Mouse (Mus musculus): ENCODE results near the gene Akap11. TPM values are rescaled to one million over a fixed set of nuclear protein-coding genes. Genes with fewer than 3 reads are reported as not detected.

Akap11 gene
- total and polyA plus RNA-seq, 2 experiments, result 3.3 to 36.0 TPM

DNA sequence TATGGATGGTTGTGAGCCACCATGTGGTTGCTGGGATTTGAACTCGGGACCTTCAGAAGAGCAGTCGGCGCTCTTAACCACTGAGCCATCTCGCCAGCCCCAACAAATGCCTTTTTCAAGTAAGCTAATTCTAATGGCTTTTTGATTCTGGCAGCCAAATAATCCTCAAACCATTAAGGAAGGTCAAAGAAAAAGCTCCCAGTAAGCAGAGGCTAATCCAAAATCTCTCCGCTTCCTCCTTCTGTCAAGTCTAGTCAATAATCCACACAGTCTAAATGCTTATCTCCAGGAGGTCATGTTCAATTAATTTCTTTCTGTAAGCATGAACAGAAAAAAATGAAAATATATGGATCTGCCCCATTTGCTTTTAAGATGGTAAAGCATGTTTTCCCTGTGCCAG lies 2.0 kb downstream of the Akap11 start:
- H3K27me3 ChIP-seq (ENCODE audit: control insufficient read depth, insufficient read depth, low read length), result no peaks in the 10 kb centered on the region
- H3K4me3 ChIP-seq (ENCODE audit: insufficient read depth, low read depth, low read length), result no peak overlapping the region
- TF ChIP-seq CTCF (IDR thresholded peaks at IDR 0.05; ENCODE audit: low read depth, low read length) (no peak), POLR2A (IDR thresholded peaks at IDR 0.05; ENCODE audit: extremely low read depth, insufficient read depth, low read length) (no peak)
- H3K79me2 ChIP-seq (ENCODE audit: control insufficient read depth, insufficient read depth, low read length), result peaks cover 16% of the 10 kb centered on the region; the same call in 1 of the 2 replicates
- H3K9ac ChIP-seq (ENCODE audit: low read depth, low read length), result no peak overlapping the region
- no peaks in the 10 kb centered on the region for H3K36me3 ChIP-seq (ENCODE audit: control insufficient read depth, insufficient read depth, low read length)
- peaks cover 5% of the 10 kb centered on the region; the same call in 1 of the 2 replicates for H3K4me1 ChIP-seq (ENCODE audit: control insufficient read depth, insufficient read depth, low read length)
- no peak overlapping the region for H3K27ac ChIP-seq (replicated peaks; ENCODE audit: insufficient read depth, low read depth, low read length)
- DNase-seq (ENCODE audit: extremely low read depth, low read depth, low spot score), result no peak
- WGBS, result 95% methylated on average over 5 of the region's 5 CpGs

- Histone ChIP-seq H3K36me3 (ENCODE audit: control insufficient read depth, insufficient read depth, low read length) (no peaks in the 10 kb centered on the region), H3K4me3 (ENCODE audit: insufficient read depth, low read depth, low read length) (no peak overlapping the region), H3K4me1 (ENCODE audit: control insufficient read depth, insufficient read depth, low read length) (peaks cover 13% of the 10 kb centered on the region), H3K27me3 (ENCODE audit: control insufficient read depth, insufficient read depth, low read length) (no peaks in the 10 kb centered on the region), H3K9ac (ENCODE audit: low read depth, low read length) (no peak overlapping the region), H3K27ac (replicated peaks; ENCODE audit: insufficient read depth, low read depth, low read length) (no peak overlapping the region), H3K79me2 (ENCODE audit: control insufficient read depth, insufficient read depth, low read length) (peaks cover 16% of the 10 kb centered on the region; the same call in 1 of the 2 replicates)
- TF ChIP-seq CTCF (IDR thresholded peaks at IDR 0.05; ENCODE audit: low read depth, low read length) (no peak), POLR2A (IDR thresholded peaks at IDR 0.05; ENCODE audit: extremely low read depth, insufficient read depth, low read length) (no peak)
- WGBS, result 82% methylated on average over 3 of the region's 3 CpGs
- DNase-seq (ENCODE audit: extremely low read depth, low read depth, low spot score), result no peak
Observed at GRCm38 (mm10) chr14:78533701-78534100, 2.9 kb downstream of the Akap11 start.

GRCm38 (mm10) chr14:78532345-78532744 lies 4.3 kb downstream of the Akap11 start:
- WGBS, result 87% methylated on average over 6 of the region's 6 CpGs
- no peaks in the 10 kb centered on the region for H3K36me3 ChIP-seq (ENCODE audit: control insufficient read depth, insufficient read depth, low read length)
- DNase-seq (ENCODE audit: extremely low read depth, low read depth, low spot score), result no peak
- TF ChIP-seq CTCF (IDR thresholded peaks at IDR 0.05; ENCODE audit: low read depth, low read length), result no peak
- no peak for TF ChIP-seq POLR2A (IDR thresholded peaks at IDR 0.05; ENCODE audit: extremely low read depth, insufficient read depth, low read length)
- H3K4me3 ChIP-seq (ENCODE audit: insufficient read depth, low read depth, low read length), result no peak overlapping the region
- H3K4me1 ChIP-seq (ENCODE audit: control insufficient read depth, insufficient read depth, low read length), result peaks cover 16% of the 10 kb centered on the region
- H3K9ac ChIP-seq (ENCODE audit: low read depth, low read length), result no peak overlapping the region
- H3K27me3 ChIP-seq (ENCODE audit: control insufficient read depth, insufficient read depth, low read length), result no peaks in the 10 kb centered on the region
- no peak overlapping the region for H3K27ac ChIP-seq (replicated peaks; ENCODE audit: insufficient read depth, low read depth, low read length)
- H3K79me2 ChIP-seq (ENCODE audit: control insufficient read depth, insufficient read depth, low read length), result peaks cover 16% of the 10 kb centered on the region; the same call in 1 of the 2 replicates

DNA sequence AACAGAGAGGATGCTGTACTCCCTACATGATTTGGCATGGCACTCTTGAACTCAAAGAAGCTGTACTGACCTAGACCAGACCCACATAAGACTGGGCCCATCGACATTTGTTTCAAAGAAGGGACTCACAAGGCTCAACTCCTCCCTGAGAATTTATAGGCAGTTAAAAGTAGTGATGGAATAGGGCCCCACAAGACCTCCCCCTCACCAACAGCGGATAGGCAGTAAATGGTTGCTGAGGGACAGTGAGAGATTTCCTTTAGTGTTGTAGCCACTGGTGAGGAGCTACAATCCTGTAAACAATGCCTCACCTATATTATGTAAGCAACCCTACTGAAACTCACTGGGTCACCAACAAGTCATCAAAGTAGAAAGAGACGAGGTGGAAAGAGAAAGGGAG lies 6.4 kb downstream of the Akap11 start:
- Histone ChIP-seq H3K27me3 (ENCODE audit: control insufficient read depth, insufficient read depth, low read length) (no peaks in the 10 kb centered on the region), H3K4me1 (ENCODE audit: control insufficient read depth, insufficient read depth, low read length) (peaks cover 18% of the 10 kb centered on the region), H3K79me2 (ENCODE audit: control insufficient read depth, insufficient read depth, low read length) (peaks cover 23% of the 10 kb centered on the region), H3K4me3 (ENCODE audit: insufficient read depth, low read depth, low read length) (no peak overlapping the region), H3K27ac (replicated peaks; ENCODE audit: insufficient read depth, low read depth, low read length) (no peak overlapping the region), H3K9ac (ENCODE audit: low read depth, low read length) (no peak overlapping the region), H3K36me3 (ENCODE audit: control insufficient read depth, insufficient read depth, low read length) (no peaks in the 10 kb centered on the region)
- WGBS, result 82% methylated on average over 3 of the region's 3 CpGs
- no peak for TF ChIP-seq CTCF (IDR thresholded peaks at IDR 0.05; ENCODE audit: low read depth, low read length)
- TF ChIP-seq POLR2A (IDR thresholded peaks at IDR 0.05; ENCODE audit: extremely low read depth, insufficient read depth, low read length), result no peak
- no peak for DNase-seq (ENCODE audit: extremely low read depth, low read depth, low spot score)

DNA sequence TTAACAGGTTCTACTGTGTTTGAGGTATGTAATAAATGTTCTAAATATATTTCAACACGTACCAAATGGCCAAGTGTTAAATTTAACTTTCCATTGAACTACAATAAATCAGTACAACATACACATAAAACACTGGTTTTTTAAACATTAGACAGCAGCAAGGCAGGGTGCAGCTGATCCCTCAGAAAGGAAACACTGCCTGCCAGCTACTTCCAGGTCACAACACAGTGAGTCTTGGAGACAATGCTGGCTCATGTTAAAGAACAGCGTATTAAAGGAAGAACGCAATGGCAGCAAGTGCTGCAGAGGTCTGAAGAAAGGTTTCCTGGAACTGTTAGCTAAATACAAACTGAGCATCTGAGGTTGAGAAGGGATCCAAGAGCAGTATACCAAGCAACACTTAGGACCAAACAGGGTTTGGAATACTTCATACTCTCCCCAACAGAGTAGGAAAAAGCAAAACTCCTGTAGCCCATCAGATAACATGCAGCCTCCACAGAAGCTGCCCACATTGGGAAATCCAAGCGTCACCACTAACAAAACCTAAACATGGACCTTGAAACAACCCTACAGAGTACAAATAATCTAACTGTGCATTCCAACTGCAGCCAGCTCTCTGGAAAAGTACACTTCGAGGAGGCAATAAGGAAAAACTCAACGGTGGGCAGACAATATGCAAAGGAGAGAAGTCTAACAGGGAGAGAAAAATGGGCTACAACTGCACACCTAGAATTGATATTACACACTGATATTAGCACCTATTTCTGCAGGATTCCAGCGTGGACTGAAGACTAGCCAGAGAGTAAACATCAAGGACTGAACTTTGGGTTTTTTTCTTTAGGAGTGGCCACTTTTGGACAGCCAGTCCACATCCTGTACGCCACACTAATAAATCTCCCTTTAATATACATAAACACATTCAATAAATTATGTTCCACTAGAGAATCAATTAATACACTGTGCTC lies 7.9 kb downstream of the Akap11 start:
- H3K27ac ChIP-seq (replicated peaks; ENCODE audit: insufficient read depth, low read depth, low read length), result peak overlapping the region; percentile 35; the same call in 1 of the 2 replicates

DNA sequence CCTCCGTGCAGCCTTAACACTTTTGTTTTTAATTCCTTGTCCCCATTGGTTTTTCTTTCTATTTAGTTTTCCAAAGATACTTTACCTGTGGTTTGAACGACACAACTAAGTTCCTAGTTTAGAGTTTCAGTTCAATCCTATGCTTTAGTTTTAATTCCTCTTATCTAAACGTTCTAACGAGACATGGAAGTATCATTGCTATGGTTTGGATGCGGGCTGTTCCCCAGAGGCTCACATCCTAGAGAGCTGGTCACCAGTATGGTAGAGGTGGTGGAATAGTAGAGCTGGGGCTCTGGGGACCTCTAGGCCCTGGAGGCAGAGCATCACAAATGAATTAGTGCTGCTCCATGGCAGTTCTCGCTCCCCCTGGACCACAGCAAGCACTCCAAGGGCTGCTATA lies 9.7 kb downstream of the Akap11 start:
- TF ChIP-seq CTCF (IDR thresholded peaks at IDR 0.05; ENCODE audit: low read depth, low read length), result no peak
- TF ChIP-seq POLR2A (IDR thresholded peaks at IDR 0.05; ENCODE audit: extremely low read depth, insufficient read depth, low read length), result no peak
- Histone ChIP-seq H3K27me3 (ENCODE audit: control insufficient read depth, insufficient read depth, low read length) (no peaks in the 10 kb centered on the region), H3K9ac (ENCODE audit: low read depth, low read length) (no peak overlapping the region), H3K4me1 (ENCODE audit: control insufficient read depth, insufficient read depth, low read length) (peaks cover 18% of the 10 kb centered on the region), H3K4me3 (ENCODE audit: insufficient read depth, low read depth, low read length) (no peak overlapping the region), H3K79me2 (ENCODE audit: control insufficient read depth, insufficient read depth, low read length) (peaks cover 22% of the 10 kb centered on the region), H3K36me3 (ENCODE audit: control insufficient read depth, insufficient read depth, low read length) (no peaks in the 10 kb centered on the region), H3K27ac (replicated peaks; ENCODE audit: insufficient read depth, low read depth, low read length) (no peak overlapping the region)
- 80% methylated on average over 6 of the region's 6 CpGs for WGBS
- DNase-seq (ENCODE audit: extremely low read depth, low read depth, low spot score), result no peak

More for the DNA sequence above, 7.9 kb downstream of the Akap11 start:
- Histone ChIP-seq H3K4me3 (ENCODE audit: insufficient read depth, low read depth, low read length) (no peak overlapping the region), H3K4me1 (ENCODE audit: control insufficient read depth, insufficient read depth, low read length) (peaks cover 18% of the 10 kb centered on the region), H3K9ac (ENCODE audit: low read depth, low read length) (no peak overlapping the region), H3K79me2 (ENCODE audit: control insufficient read depth, insufficient read depth, low read length) (peaks cover 24% of the 10 kb centered on the region), H3K36me3 (ENCODE audit: control insufficient read depth, insufficient read depth, low read length) (no peaks in the 10 kb centered on the region), H3K27me3 (ENCODE audit: control insufficient read depth, insufficient read depth, low read length) (no peaks in the 10 kb centered on the region)
- peak; percentile 57 for DNase-seq (ENCODE audit: extremely low read depth, low read depth, low spot score)
- 26% methylated on average over 8 of the region's 8 CpGs for WGBS
- TF ChIP-seq CTCF (IDR thresholded peaks at IDR 0.05; ENCODE audit: low read depth, low read length) (no peak), POLR2A (IDR thresholded peaks at IDR 0.05; ENCODE audit: extremely low read depth, insufficient read depth, low read length) (no peak)
